Mouse (Mus musculus): ENCODE results near the gene F2rl2. TPM values are rescaled to one million over a fixed set of nuclear protein-coding genes. Genes with fewer than 3 reads are reported as not detected.

Gene F2rl2
- polyA plus RNA-seq, 1 experiment from 2014 or later: 0.32 TPM

DNA sequence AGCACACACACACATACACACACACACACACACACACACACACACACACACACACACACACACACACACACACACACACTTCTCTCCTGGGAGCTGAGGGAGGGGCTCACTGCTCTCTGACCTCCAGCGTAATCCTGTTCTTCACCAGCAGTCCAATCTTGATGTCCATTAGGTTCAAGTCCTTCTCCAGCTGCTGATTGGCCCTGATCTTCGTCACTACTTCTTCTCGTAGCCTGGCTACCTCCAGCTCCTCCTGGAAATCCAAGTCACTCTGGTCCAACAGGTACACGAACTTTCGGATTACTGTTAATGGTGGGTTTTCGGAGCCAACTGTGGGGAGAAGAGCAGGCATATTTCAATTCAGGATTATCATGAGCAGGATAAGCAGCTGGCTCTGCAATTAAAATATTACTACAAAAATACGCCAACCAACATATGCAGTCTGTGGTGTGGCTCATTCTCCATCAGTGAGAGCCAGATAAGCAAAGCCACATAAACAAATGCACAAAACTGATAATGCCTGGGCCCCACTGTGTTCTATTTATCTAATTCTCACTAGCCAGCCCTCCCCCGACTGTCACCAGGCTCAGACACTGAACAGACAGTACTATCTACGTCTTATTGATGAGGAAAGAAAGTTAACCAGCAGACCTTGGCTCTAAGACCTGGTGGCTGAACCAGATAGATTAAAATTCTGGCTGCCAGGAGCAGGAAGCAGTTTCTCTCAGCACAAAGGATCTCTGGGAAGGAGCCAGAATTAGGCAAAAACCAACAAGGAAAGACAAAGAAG lies 25.4 kb upstream of the F2rl2 start:
- Histone ChIP-seq H3K36me3 (0 out of 2 replicates have a peak, but pooled peaks cover 7% of the 10 kb centered on the region), H3K9me3 (no peaks in the 10 kb centered on the region), H3K9ac (no peak overlapping the region), H3K4me3 (no peak overlapping the region), H3K4me2 (no peak overlapping the region), H3K27me3 (no peaks in the 10 kb centered on the region), H3K4me1 (no peaks in the 10 kb centered on the region), H3K27ac (no peak overlapping the region)
- no peak for ATAC-seq (ENCODE audit: insufficient number of reproducible peaks, low FRiP score, low TSS enrichment, low read depth)
- WGBS: 80% methylated on average over 9 of the region's 9 CpGs

DNA sequence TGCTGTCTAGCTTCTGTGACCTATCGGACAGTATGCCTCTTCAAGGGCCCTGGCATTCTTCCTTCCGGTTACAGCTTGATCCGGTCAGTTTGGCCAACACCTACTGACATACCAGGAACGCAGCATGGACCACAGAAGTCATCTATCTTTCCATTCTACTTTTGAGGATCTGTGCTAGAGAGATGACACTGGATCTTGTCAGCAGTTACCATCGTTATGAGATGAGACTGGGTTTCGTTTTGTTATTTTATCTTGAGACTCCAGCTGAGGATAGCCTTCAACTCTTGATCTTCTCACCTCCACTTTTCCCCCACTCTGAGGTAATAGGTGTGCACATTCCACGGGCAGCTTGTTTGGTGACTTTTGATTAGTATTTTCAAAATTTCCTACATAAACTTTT lies 24.3 kb upstream of the F2rl2 start:
- 0 out of 2 replicates have a peak, but pooled peaks cover 7% of the 10 kb centered on the region for H3K36me3 ChIP-seq
- H3K4me1 ChIP-seq: no peaks in the 10 kb centered on the region
- no peaks in the 10 kb centered on the region for H3K27me3 ChIP-seq
- WGBS: 88% methylated on average over 7 of the region's 7 CpGs
- ATAC-seq (ENCODE audit: insufficient number of reproducible peaks, low FRiP score, low TSS enrichment, low read depth): no peak
- no peak overlapping the region for H3K4me2 ChIP-seq
- no peak overlapping the region for H3K27ac ChIP-seq
- H3K4me3 ChIP-seq: no peak overlapping the region
- no peak overlapping the region for H3K9ac ChIP-seq
- H3K9me3 ChIP-seq: no peaks in the 10 kb centered on the region

GRCm38 (mm10) chr13:95679078-95679477 lies 17.6 kb upstream of the F2rl2 start:
- Histone ChIP-seq H3K9me3 (no peaks in the 10 kb centered on the region), H3K4me2 (no peak overlapping the region), H3K4me1 (no peaks in the 10 kb centered on the region), H3K27me3 (no peaks in the 10 kb centered on the region), H3K9ac (no peak overlapping the region), H3K27ac (no peak overlapping the region), H3K36me3 (no peaks in the 10 kb centered on the region), H3K4me3 (no peak overlapping the region)
- 76% methylated on average over 5 of the region's 5 CpGs for WGBS
- no peak for ATAC-seq (ENCODE audit: insufficient number of reproducible peaks, low FRiP score, low TSS enrichment, low read depth)

- Histone ChIP-seq H3K9me3 (no peaks in the 10 kb centered on the region), H3K36me3 (no peaks in the 10 kb centered on the region), H3K27me3 (no peaks in the 10 kb centered on the region), H3K4me1 (no peaks in the 10 kb centered on the region), H3K4me2 (no peak overlapping the region), H3K9ac (no peak overlapping the region), H3K27ac (no peak overlapping the region), H3K4me3 (no peak overlapping the region)
- 76% methylated on average over 4 of the region's 4 CpGs for WGBS
- no peak for ATAC-seq (ENCODE audit: insufficient number of reproducible peaks, low FRiP score, low TSS enrichment, low read depth)
Measured at GRCm38 (mm10) chr13:95679491-95679941, 17.1 kb upstream of the F2rl2 start.

DNA sequence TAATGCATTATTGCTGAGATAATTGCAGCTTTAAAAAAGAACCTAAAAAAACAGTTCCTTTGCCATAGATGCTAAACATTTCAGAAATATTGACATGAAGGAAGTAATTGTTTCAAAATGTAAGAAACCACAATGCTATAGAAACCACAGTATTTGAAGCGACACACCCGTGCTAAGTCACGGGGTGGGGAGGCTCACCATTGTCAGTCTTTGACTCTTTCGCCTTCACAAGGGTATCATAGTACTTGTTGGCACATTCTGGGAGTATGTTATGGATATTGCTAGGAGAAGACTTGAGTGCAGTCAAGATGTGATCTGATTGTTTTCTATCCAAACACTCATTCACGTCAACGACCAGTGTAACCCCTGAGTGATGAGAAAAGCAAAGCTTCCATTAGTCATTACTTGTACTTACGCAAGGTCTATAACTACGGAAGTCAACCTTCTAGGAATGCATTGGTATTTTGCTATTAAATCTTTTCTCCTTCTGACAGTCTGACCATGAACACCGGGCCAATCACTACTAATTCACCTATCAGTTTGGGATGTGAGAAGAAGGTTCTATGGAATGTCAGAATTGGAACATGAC lies 11.9 kb upstream of the F2rl2 start:
- WGBS: 92% methylated on average over 9 of the region's 9 CpGs
- ATAC-seq (ENCODE audit: insufficient number of reproducible peaks, low FRiP score, low TSS enrichment, low read depth): no peak
- H3K9ac ChIP-seq: no peak overlapping the region
- H3K36me3 ChIP-seq: no peaks in the 10 kb centered on the region; the same call in 1 of the 2 replicates
- no peaks in the 10 kb centered on the region for H3K4me1 ChIP-seq
- H3K4me3 ChIP-seq: no peak overlapping the region
- H3K4me2 ChIP-seq: no peak overlapping the region
- H3K27ac ChIP-seq: no peak overlapping the region
- H3K9me3 ChIP-seq: no peaks in the 10 kb centered on the region
- H3K27me3 ChIP-seq: no peaks in the 10 kb centered on the region

DNA sequence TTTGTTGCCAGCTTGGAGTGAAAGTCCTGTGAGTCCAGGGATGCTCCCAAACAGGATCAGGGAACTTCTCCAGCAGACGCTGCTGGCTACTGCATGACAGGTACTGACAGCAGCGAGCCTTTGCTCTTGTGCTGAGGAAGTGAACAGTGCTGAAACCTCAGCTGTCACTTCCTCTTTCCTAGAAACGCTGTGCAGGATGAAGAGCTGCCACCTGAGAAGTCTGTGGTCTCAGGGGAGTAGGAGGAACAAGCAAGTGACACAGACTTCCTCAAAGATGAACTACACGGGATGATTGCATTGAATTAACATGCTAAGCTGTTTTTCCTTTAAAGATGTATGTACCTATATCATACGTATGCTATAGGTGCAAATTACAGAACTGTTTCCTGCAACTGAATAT lies 10.9 kb upstream of the F2rl2 start:
- Histone ChIP-seq H3K4me1 (no peaks in the 10 kb centered on the region), H3K9me3 (no peaks in the 10 kb centered on the region), H3K4me3 (no peak overlapping the region), H3K27me3 (no peaks in the 10 kb centered on the region), H3K27ac (no peak overlapping the region), H3K9ac (no peak overlapping the region), H3K36me3 (no peaks in the 10 kb centered on the region; the same call in 1 of the 2 replicates), H3K4me2 (no peak overlapping the region)
- no peak for ATAC-seq (ENCODE audit: insufficient number of reproducible peaks, low FRiP score, low TSS enrichment, low read depth)
- 79% methylated on average over 5 of the region's 5 CpGs for WGBS

DNA sequence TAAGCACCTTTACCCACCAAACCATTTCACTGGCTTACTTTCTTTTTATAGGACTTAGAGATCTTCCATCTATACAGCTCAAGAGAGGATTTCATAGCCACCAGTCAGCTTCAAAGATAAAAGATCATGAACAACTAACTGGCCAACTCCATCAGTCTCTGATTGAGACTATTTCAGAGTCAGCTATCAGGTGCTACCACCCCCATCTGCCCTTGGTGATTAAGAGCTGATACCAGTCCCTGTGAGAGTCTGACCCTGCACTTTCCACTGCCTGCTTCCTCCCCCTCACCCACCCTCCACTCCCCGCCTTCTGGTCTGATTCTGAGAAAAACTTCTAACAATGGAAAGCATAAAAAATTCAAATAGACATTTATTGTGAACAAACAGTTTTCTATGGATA lies 8.1 kb upstream of the F2rl2 start:
- no peak for ATAC-seq (ENCODE audit: insufficient number of reproducible peaks, low FRiP score, low TSS enrichment, low read depth)
- Histone ChIP-seq H3K4me3 (no peak overlapping the region), H3K27ac (no peak overlapping the region), H3K36me3 (no peaks in the 10 kb centered on the region; the same call in 1 of the 2 replicates), H3K27me3 (no peaks in the 10 kb centered on the region), H3K9ac (no peak overlapping the region), H3K4me2 (no peak overlapping the region), H3K9me3 (no peaks in the 10 kb centered on the region), H3K4me1 (no peaks in the 10 kb centered on the region)
- WGBS: 84% methylated on average over 1 of the region's 1 CpGs

GRCm38 (mm10) chr13:95692201-95692600 lies 4.5 kb upstream of the F2rl2 start:
- Histone ChIP-seq H3K4me1 (no peaks in the 10 kb centered on the region), H3K9me3 (no peaks in the 10 kb centered on the region), H3K36me3 (no peaks in the 10 kb centered on the region), H3K27me3 (no peaks in the 10 kb centered on the region), H3K4me3 (no peak overlapping the region), H3K9ac (no peak overlapping the region), H3K4me2 (no peak overlapping the region), H3K27ac (no peak overlapping the region; the same call in 1 of the 2 replicates)
- no peak for ATAC-seq (ENCODE audit: insufficient number of reproducible peaks, low FRiP score, low TSS enrichment, low read depth)
- 49% methylated on average over 8 of the region's 8 CpGs for WGBS

DNA sequence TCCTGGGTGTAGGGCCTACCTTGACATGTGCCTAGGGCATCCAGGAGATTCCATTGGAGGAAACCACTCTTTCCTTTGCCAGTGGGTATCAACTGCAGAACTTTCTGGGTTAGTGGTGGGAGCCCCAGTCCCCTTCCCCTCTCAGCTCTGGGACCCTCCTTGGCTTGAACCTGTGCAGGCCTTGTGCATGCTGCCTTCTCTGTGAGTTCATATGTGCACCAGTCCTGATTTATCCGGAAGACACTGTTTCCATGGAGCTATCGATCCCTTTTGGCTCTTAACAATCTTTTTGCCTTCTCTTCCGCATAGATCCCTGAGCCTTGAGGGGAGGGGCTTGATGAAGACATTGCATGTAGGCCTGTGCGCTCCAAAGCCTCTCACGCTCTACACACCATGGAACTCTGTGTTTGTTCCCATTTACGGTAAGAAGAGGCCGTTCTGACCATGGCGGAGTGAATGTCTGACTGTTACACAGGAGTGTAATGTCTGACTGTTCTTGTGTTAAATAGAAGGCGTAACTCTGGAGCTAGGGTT lies 466 bp upstream of the F2rl2 start:
- ATAC-seq (ENCODE audit: insufficient number of reproducible peaks, low FRiP score, low TSS enrichment, low read depth): no peak
- Histone ChIP-seq H3K9me3 (no peaks in the 10 kb centered on the region), H3K27me3 (no peaks in the 10 kb centered on the region), H3K4me3 (no peak overlapping the region), H3K4me2 (no peak overlapping the region), H3K4me1 (0 out of 2 replicates have a peak, but pooled peaks cover 2% of the 10 kb centered on the region), H3K27ac (no peak overlapping the region), H3K9ac (no peak overlapping the region), H3K36me3 (no peaks in the 10 kb centered on the region)
- WGBS: 94% methylated on average over 9 of the region's 9 CpGs

GRCm38 (mm10) chr13:95697874-95698273 lies 1.2 kb downstream of the F2rl2 start:
- H3K27me3 ChIP-seq: no peaks in the 10 kb centered on the region
- no peak overlapping the region for H3K9ac ChIP-seq
- no peak overlapping the region for H3K27ac ChIP-seq
- H3K4me1 ChIP-seq: 0 out of 2 replicates have a peak, but pooled peaks cover 2% of the 10 kb centered on the region
- H3K4me2 ChIP-seq: no peak overlapping the region
- 35% methylated on average over 6 of the region's 6 CpGs for WGBS
- no peak for ATAC-seq (ENCODE audit: insufficient number of reproducible peaks, low FRiP score, low TSS enrichment, low read depth)
- no peak overlapping the region for H3K4me3 ChIP-seq
- H3K9me3 ChIP-seq: no peaks in the 10 kb centered on the region
- no peaks in the 10 kb centered on the region for H3K36me3 ChIP-seq

- 0 out of 2 replicates have a peak, but pooled peaks cover 2% of the 10 kb centered on the region for H3K4me1 ChIP-seq
- H3K36me3 ChIP-seq: peaks cover 3% of the 10 kb centered on the region; the same call in 1 of the 2 replicates
- no peak overlapping the region for H3K27ac ChIP-seq
- H3K9me3 ChIP-seq: no peaks in the 10 kb centered on the region
- no peak overlapping the region for H3K4me3 ChIP-seq
- no peak for ATAC-seq (ENCODE audit: insufficient number of reproducible peaks, low FRiP score, low TSS enrichment, low read depth)
- WGBS: 45% methylated on average over 5 of the region's 5 CpGs
- H3K9ac ChIP-seq: no peak overlapping the region
- H3K27me3 ChIP-seq: no peaks in the 10 kb centered on the region
- no peak overlapping the region for H3K4me2 ChIP-seq
Measured at GRCm38 (mm10) chr13:95703376-95703775, 6.7 kb downstream of the F2rl2 start.

GRCm38 (mm10) chr13:95705589-95705988 lies 8.9 kb downstream of the F2rl2 start:
- no peak overlapping the region for H3K9ac ChIP-seq
- H3K4me3 ChIP-seq: no peak overlapping the region
- H3K36me3 ChIP-seq: peaks cover 3% of the 10 kb centered on the region; the same call in 1 of the 2 replicates
- no peak for ATAC-seq (ENCODE audit: insufficient number of reproducible peaks, low FRiP score, low TSS enrichment, low read depth)
- no peaks in the 10 kb centered on the region for H3K27me3 ChIP-seq
- 84% methylated on average over 6 of the region's 6 CpGs for WGBS
- no peak overlapping the region for H3K27ac ChIP-seq
- H3K4me1 ChIP-seq: no peaks in the 10 kb centered on the region
- no peaks in the 10 kb centered on the region for H3K9me3 ChIP-seq
- no peak overlapping the region for H3K4me2 ChIP-seq

All from limb, embryonic 15.5 days (tissue).